Mouse (Mus musculus): ENCODE measurements around the gene Thpo.

Gene Thpo

GRCm38 (mm10) chr16:20703699-20704400, 30.5 kb downstream of the Thpo start:
- DNase-seq (ENCODE audit: low read depth, low spot score): no peak

DNA sequence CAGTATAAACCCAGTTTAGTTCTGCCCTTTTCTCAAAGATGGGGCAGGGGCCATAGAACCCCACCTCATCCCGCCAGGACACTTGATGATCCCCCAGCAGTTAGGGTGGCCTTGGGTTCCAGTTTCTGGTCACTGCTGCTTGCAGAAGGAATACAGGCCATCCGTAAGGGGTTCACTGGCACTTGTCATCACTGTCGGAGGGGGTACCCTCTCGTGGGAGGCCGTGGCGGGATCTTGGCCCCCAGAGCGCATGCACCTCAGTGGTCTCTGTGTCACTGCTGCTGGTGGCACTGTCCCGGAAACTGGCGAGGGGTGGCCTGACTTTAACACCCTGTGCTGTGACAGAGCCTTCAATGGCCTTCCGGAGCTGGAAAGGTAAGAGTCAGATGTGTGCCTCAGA, 31.2 kb downstream of the Thpo start:
- DNase-seq (ENCODE audit: low read depth, low spot score): no peak

GRCm38 (mm10) chr16:20702522-20702893, 31.8 kb downstream of the Thpo start:
- no peak for DNase-seq (ENCODE audit: low read depth, low spot score)

DNA sequence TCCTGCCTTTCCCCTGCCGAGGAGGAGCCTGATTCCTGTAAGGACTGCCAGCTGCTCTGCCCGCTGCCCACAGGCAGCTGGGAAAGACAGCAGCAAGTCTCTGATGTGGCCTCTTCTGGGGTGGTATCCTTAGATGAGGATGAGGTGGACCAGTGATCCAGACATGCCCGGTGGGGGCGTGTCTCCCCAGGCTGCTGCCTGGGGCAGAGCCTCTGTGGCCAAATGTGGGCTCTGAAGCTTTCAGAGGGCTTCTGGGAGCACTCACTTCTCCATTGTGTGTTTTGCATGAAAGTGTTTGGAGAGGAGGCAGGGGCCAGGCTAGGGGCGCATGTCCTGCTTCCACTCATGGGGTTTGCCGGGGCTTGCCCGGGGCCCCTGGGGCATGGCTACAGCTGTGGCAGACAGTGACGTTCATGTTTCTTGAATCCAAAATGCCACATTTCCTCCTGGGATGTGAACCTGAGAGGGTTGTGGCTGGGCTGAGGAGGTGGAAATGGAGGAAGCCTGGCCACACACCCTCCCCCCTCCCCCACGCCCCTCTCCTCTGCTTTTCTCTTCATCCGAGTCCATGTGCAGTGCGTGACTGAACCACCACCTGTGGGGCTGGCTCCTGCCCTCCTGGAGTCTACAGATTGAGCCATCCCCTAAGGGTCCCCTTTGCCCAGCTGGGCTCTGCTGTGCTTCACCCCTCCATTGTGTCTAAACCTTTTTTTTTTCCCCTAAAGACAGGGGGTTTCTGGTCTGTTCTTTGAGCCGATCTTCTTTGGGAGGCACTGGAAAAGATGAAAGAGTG, 32.4 kb downstream of the Thpo start:
- no peak for DNase-seq (ENCODE audit: low read depth, low spot score)

DNA sequence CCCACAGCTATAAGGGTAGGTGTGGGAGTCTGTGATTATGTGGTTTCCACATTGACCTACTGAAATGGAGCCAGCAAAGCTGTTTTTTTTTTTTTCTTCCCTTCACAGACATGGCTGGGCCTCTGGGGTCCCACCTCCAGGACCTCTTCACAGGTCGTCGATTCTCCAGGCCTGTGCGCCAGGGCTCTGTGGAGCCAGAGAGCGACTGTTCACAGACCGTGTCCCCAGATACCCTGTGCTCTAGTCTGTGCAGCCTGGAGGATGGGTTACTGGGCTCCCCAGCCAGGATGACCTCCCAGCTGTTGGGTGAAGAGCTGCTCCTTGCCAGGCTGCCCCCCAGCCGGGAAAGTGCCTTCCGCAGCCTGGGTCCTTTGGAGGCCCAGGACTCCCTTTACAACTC, 33.0 kb downstream of the Thpo start:
- no peak for DNase-seq (ENCODE audit: low read depth, low spot score)

DNA sequence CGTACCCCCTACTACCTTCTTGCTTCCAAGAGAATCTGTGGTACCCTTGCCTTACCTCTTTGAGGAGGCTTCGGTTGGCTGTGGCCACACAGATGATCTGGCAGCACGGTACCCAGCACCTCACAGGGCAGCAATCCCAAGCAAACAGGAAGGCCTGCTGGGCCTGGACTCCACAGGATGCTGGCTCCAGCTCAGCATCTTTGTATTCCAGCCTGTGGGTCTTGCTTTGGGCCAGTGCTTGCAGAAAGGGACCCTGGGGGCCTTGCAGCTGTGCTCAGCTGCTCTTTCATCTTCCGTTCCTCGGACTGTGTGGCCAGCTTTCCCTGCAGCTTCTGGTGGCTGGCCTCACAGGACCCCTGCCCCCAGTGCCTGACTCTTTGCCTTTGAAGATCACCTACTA, 34.3 kb downstream of the Thpo start:
- no peak for DNase-seq (ENCODE audit: low read depth, low spot score)

DNA sequence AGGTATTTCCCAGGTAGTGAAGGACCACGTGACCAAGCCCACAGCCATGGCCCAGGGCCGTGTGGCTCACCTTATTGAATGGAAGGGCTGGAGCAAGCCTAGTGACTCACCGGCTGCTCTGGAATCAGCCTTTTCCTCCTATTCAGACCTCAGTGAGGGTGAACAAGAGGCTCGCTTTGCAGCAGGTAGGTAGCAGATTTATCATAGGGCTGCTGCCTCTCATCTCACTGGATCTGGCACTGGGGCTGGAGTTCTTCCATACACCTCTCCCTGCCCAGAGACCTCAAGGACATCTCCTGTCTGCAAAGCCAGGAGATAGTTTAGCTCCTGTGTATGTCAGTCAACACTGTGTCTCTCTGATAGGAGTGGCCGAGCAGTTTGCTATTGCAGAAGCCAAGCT, 35.0 kb downstream of the Thpo start:
- no peak for DNase-seq (ENCODE audit: low read depth, low spot score)

GRCm38 (mm10) chr16:20695622-20696323, 38.5 kb downstream of the Thpo start:
- peak; percentile 80 for DNase-seq (ENCODE audit: low read depth, low spot score)

- peak; percentile 89 for DNase-seq (ENCODE audit: low read depth, low spot score)
Measured at GRCm38 (mm10) chr16:20694781-20695180, 39.5 kb downstream of the Thpo start.

- DNase-seq (ENCODE audit: low read depth, low spot score): peak; percentile 81
Measured at GRCm38 (mm10) chr16:20693111-20693701, 41.1 kb downstream of the Thpo start, which contains the start of gene Fam131a. Gene Fam131a (plus strand): TSS chr16:20693241.

GRCm38 (mm10) chr16:20692241-20692965, 41.9 kb downstream of the Thpo start:
- no peak for DNase-seq (ENCODE audit: low read depth, low spot score)

DNA sequence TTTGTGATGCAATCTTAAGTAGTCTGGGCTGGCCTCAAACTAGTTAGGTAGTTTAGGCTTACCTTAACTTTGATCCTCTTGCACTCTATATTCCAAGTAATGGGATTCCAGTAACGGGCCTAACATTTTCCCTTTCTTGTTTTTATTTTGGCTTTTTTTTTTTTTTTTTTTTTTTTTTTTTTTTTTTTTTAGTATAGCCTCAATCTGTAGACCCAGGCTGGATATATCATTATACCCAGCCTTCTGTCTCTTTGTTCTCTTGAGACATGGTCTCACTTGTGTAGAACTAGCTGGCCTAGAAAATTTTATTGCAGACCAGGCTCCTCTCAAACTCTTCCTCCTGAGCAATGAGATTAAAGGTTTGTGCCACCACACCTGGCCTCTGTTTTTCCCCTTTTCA, 42.7 kb downstream of the Thpo start:
- DNase-seq (ENCODE audit: low read depth, low spot score): no peak

DNA sequence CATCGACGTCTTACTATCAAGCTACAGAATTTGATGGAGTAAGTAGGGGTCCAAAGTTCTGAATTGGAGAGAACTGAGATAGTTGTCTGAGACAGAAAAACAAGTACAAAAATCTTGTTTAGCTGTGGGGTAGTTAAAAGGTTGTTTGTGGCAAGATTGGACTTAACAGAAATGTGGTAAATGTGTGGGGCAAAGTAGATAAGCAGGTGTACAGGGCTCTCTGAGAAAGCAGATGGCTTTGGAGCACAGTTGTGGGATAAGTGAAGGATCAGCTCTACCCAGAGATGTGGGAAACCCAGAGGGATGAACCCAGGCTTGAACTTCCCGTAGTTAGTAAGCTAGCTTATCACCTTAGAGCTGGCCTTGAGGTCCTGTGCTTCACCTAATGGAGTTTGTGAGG, 43.5 kb downstream of the Thpo start:
- DNase-seq (ENCODE audit: low read depth, low spot score): no peak

GRCm38 (mm10) chr16:20677974-20678675, 56.2 kb downstream of the Thpo start:
- DNase-seq (ENCODE audit: low read depth, low spot score): peak; percentile 94

GRCm38 (mm10) chr16:20677380-20677779, 56.9 kb downstream of the Thpo start:
- DNase-seq (ENCODE audit: low read depth, low spot score): no peak

GRCm38 (mm10) chr16:20676702-20677101, 57.6 kb downstream of the Thpo start:
- no peak for DNase-seq (ENCODE audit: low read depth, low spot score)

GRCm38 (mm10) chr16:20675213-20675612, 59.1 kb downstream of the Thpo start:
- DNase-seq (ENCODE audit: low read depth, low spot score): no peak
